Mouse (Mus musculus) c-Kit-positive CD71-positive TER-119-positive erythroid progenitor cells, embryonic 14.5 days (primary cell): ENCODE results near the gene Pcyt1a.

ENCODE experiments used
- DNase-seq: peaks from one replicate; pipeline ENCODE4 v3.0.0-alpha.2; 2013; ENCODE audit warnings: low spot score

Gene Pcyt1a

DNA sequence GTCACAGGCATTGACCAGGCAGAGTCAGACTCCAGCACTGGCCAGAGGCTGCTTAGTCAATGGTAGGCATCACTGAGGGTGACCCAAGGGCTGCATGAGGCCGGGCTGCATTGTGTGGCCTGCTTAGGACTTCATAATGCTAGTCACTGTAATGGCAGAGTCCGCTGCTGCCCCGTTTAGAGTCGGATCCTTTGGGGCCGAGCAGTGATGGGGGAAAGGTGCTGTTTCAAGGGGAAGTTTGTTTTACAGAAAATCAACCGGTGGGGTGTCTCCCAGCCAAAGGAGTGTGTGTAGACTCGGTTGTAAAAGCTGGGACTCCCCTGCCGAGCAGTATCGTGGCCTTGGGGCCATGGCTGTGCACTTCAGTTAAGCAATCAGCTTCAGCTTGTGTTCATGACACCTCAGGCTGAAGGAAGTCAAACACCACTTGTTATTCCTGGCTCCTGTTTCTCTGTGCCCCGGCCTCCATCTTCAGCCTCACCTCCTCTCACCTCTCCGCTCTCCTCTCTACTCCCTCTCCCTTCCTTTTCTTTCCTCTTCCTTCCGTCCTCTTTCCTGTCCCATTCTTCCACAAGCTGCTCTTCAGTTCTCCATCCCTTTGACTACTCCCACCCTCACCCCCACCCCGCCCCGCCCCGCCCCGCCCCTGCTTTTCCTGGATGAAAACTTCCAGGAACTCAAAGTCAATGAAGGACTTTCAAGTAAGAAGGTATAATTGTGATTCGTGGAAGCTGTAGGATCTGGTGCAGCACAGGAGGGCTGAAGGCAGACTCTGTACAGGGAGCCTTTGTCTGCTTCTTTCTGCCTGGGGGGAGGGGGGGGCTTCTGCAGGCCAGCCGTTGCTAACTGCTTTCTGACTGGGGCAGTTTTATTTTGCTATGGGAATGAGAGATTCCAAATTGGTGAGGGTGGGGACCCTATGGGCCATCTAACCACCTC, 79.9 kb downstream of the Pcyt1a start:
- DNase-seq: peak; percentile 72

DNA sequence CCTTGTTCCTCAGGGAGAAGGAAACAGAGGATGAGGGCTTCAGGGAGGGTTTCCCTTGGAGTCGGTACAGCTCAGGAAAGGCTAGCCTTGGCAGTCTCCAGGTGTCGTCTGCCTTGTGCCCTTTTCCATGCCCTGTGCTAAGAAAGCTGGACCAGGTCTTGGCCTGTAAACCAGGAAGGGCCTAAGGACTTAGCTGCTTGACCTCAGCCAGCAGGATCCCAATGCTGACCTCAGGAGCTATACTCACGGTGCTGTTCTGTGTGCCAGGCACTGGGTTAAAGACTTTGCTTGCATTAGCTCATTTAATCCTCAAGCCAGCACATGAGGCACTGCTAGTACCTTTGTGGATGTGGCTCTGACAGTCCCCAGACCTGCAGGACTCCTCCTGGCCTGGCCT, 80.6 kb downstream of the Pcyt1a start:
- DNase-seq: no peak

DNA sequence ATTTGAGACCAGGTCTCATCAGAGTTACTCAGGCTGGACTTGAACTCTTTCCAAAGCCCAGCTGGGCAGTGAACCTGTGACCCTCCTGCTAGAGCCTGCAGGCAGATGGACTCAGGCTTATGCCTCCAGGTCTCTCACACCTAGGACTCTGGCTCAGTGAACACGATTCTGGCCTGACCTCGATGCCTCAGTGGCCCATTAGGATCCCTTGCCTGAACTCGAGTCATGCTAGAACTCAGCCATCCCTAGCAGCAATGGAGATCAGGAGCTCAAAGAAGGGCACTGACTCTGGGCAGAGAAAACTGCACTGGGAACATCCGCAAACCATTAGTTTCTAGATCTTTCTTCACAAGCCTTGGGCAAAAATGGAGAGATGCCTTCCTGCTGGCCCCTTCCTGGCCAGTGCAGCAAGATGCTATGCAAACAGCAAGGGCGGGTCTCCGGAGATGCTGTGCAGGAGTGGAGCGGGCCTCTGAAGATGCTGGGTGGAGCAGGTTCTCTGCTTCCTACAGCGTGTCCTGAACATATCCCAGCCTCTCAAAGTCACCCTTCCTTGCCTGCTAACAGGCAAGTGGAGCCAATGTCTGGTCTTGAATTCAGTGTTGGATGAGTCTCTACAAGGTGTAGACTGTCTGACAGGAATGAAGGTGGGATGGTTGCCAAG, 81.2 kb downstream of the Pcyt1a start:
- peak; percentile 53 for DNase-seq

DNA sequence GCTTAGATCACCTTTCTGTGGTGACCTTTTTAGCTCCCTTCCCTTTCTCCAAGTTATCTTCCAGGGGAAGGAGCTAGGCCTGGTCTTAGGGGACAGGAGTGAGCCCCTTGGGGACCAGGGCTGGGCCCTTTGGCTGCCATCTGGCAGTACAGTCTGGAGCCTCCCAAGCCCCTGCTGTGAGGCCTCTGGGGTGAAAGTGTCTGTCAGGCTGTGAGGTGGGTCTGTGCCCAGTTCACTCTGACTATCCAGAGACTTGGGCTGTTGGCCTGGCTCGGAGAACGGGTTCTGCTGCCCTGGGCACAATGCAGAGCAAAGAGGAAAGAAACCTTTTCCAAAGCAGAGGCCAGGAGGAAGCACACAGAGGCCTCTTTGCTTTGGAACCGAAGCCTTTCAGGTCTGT, 82.2 kb downstream of the Pcyt1a start:
- no peak for DNase-seq

DNA sequence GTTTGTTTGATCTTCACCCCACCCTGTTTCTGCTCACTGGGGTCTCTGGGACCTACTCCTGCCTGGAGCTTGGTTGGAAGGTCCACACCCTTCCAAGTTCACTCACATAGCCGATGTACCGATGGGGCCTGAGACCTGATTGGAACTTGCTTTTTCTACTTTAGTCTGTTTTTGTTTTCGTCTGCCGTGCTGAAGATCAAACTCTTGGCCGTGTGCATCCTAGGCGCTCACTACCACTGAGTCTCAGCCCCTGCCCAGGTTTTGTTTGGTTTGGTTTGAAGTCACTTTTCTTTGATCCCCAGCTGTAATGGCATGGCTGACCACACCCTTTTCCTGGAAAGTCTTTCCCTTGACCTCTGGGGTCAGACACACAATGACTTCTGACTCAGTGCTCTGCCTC, 82.7 kb downstream of the Pcyt1a start:
- no peak for DNase-seq

DNA sequence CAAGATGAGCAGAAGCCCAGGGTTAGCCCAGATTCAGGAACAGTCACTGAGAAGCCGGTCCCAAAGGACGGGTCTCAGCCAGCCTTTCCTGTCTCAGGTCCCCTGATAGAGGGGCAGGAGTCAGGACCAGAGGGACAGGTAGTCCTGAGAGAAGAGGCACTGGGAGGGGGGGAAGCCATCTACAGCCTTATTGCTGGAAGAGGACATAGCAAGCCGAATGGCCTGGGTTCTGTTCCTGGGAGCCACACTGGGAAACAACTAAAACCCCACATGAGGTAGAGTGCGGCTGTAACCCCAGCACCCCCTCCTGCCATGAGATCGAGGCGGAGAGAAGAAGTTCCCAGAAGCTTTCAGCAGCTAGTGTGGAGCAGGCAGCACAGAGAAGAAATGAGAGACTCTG, 83.2 kb downstream of the Pcyt1a start:
- DNase-seq: no peak

DNA sequence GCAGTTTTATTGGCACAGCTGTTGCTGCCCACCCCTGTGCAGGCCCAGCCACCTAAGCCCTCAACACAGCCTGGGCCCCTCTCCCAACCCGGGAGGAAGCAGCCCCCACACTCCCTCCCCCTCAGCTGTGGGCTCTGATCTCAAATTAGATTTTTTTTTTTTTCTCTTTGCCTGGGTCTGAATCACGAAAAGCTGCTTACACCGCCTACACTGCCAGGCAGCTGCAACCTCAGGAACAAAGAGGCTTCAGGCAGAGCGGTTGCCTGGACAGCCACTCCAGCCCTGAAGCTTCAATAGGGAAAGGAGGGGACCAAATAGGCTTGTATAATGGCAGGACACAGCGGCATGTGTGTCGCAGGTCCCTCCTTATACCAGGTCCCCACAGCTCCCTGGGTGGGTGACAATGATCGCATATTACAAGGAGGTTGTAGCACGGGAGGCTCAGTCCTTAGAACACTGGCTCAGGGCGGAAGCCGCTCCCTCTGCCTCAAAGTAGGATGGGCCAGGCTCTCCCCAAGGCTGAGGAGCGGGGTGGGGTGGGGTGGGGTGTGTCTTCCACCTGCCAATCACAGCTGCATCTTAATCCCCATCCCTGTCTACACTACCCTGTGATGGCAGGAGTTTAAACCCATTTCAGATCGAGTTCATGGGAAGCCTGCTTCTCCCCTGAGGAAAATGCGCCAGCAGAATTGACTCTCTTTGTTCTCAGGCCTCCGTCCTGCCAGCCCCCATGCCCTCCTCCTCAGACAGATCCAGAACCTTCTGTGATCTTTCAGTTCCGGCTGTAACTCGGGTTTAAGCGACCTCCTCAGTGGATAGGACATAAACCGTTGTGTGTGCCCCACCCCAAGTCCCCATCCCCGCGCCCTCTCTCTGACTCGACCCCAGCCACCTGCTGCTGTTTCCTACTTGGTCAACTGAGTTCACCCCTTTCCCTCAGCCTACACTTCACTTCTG, 85.6 kb downstream of the Pcyt1a start:
- peak; percentile 68 for DNase-seq

DNA sequence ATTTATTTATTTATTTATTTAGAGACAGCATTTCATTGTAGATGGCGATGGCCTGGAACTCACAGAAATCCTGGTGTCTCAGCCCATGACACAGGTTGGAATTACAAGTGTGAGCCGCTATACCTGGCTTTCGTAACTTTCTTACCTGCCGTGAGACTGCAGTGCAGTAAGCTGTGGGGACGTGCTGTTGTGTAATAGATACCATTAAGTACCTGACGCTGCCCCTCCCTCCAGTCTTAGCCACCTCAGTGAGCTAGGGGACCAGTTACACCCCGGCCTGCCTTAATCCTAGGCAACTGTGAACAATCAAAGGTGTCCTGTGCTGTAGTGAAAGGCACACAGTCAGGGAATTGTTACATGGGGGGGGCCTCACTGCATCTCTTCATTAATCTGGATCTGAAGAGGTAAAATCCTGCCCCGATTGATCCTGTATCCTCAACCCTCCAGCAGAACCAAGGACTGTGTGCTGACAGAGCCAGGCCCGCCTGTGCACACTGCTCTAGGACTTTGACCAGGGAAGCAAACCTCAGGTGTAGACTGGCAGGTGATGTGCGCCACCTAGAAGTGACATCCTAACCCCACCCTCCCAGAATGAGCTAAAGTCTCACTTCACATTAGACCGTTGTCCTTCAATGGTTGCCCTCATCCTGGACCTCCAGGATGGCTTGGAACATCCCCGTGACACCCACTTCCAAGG, 87.2 kb downstream of the Pcyt1a start:
- DNase-seq: no peak

DNA sequence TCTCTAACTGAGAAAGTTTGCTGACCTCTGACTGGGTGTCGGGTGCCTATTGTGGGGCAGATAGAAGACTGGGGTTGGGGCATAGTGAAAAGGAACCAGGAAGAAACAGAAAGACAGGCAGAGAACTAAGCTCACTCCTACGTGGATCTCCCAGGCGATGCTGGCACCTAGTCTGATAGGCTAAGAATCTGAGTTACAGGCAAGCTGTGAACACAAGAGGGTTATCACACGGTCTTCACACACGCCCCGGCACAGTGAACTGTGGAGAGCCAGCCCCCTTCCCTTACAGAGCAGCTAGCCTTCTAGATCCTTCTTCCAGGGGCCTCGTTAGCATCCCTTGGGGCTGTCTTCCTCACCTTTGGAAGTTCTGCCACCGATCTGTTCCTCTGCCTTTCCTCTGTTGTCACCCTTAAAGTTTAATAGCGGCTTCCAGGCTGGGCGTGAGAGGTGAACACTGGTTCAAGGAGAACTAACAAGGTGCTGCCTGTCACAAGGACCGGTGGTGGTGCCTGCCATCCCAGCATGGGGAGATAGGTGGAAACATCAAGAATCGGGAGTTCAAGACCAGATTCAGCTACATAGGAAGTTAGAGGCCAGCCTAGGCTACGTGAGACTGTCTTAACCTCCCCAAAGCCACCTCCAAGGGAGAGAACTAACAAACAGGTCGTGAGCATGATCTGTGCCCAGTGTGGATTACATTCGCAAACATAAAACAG, 89.1 kb downstream of the Pcyt1a start:
- DNase-seq: no peak

DNA sequence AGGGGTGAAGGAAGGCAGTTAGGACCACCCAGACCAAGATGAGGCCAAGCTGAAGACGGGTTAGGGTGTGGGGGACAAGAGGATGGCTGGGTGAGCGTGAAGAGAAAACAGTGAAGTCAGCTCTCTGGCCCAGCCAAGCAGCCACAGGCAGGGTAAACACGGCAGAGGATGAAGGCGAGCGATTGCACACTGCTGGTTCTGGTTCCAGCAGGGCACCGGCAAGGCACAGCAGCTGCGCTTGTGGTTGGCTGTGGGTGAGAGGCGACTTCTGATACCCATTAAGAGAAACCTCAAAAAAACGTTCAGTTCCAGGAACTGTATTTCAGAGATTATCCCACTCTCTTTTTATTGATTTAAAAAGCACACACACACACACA, 89.6 kb downstream of the Pcyt1a start:
- DNase-seq: peak; percentile 45

DNA sequence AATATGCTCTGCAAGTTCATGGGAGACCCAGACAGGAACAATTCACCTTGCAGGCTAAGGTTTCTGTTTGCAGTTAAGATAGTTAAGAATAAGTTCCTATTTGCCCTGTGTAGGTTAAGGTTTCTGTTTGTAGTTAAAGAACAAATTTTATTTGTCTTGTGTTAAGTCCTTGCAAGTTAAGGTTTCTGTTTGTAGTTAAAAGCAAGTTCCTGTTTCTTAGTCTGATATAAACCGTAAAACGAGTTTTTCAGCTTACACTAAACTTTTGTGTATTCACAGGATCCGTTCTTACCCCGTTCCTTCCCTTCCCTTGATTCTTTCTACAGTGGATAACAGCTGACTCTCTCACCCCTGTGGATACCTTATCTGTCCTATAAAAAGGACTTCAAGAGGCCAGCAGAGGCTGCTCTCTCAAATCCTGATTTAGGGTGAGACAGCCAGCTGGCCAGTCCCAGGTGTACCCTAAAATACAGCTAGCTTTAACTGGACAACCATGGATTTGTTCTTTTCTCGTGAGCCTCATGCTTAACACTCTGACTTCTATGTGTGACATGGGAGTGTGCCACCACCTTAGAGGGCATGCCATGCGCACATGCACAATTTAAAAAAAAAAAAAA, 92.0 kb downstream of the Pcyt1a start:
- no peak for DNase-seq

DNA sequence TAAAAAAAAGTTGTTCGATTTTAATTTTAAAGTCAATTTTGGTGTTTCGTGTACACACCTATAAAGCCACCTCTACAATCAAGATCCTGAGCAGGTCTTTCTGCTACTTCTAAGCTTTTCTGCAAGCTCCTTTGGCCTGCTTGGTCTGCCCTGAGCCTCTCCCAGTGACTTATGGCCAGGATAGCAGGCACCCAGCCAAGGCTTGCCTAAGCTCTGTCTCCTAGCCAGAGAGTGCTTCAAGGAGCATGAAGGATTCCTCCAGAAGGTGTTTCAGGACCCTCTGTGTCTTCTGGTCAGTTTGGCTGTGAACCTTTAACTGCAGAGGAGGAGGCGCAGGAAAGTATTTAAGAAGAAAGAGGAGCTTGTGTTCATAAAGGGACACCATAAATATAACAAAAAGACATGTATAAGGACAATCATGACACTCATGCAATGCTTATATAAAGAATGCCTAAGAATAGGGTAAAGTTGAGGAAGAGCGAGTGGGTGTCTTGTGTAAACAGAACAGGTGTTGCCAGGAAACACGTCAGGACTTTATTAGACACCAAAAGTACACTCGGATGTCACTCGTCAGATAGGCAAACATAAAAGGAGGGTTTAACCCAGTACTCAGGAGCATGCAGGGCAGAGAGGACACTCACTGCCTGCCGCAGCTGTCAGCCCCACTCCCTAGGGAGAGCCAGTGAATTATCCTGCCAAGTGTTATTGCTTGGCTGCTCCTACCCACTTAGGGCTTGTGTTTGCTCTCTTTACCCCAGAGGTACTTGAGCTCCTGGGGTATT, 92.9 kb downstream of the Pcyt1a start:
- DNase-seq: no peak

DNA sequence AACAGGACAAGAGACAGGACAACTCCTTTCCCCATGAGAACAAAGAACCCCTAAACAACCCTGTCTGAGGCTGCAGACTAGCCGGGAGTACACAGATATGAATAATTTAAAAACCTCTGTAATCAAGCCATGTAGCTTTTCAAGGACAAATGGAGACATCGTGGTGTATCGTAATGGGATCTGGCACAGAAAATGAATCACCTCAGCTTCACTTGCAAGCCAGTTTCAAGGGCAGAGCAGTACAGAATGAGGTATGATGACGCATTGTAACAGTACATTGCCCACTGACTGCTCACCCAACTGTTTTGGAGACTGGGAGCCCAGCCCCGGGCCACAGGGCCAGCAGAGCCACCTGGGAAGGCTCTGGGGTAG, 93.5 kb downstream of the Pcyt1a start:
- no peak for DNase-seq
